Mouse (Mus musculus) kidney, postnatal 25 days (tissue): Measurements from ENCODE around the gene Ttc21b.

Experiments used
- DNase-seq, 2 experiments: peaks; one replicate each; pipeline ENCODE4 v3.0.0; 2021; ENCODE audit warnings: mixed read lengths in 2 of 2

Ttc21b gene

DNA sequence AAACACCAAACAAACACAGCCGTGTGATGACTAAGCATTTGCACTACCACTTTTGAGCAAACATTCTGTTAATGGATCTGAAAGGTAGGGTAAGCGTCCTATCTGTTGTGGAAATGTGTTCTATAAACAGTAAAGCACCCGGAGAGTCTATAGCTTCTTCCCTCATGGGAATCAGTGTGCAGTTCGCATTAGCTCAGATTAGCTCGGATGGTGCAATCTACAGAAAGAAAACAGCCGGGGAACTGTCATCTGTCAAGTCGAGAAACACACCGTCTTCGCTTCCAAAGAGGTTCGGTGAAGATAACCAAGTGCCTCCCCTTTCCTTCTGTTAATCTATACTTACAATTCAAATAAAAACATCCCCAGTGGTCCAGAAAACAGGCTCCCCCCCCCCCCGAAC lies 85.7 kb downstream of the Ttc21b start:
- DNase-seq = no peak

DNA sequence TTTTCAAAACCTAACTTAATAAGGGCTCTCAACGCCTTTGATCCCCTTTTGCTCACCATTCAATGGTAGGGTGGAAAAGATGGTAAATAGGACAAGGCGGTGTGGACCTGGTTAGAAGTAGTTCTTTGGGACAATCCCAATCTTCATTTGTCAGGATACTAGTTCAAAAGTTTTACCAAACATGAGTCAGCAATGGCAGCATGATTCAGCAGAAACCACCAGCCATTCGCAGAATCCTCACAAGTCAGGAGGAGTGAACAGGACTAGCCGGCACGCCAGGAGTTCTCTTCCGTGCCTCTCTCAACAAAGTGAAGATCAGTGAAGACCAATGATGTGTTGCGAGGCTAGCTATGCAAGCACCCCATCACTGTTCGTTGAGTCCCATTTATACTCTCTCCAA lies 91.4 kb downstream of the Ttc21b start:
- DNase-seq = no peak

DNA sequence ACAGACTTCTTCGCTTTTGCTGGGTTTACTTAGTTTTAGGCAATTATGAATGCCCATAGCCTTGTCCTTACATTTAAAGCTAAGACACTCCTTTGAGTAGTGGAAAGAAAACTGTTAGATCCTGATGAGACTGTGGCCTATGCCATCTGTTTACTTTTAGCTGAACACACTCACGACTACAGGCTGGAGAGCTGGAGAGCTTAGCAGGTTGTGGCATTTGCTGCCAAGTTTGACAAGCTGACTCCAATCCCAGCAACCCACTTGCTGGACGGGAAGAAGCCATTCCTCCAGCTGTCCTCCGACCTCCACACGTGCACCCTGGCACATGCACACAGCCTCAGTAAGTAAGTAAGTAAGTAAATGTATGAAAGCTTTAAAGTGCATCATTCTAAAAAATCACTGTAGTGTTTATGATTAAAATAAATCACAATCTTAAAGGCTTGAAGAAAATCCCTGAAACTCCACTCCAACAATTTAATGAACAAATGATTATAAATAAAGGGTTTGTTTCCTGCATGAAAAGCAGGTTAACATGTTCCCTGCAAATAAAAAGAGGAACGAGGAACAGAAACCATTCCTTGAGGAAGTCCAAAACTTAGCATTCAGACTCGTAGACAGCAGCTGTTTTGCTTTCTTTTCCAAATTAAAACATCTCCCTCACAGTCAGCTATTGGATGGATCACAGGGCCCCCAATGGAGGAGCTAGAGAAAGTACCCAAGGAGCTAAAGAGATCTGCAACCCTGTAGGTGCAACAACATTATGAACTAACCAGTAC lies 98.1 kb downstream of the Ttc21b start:
- DNase-seq = no peak

DNA sequence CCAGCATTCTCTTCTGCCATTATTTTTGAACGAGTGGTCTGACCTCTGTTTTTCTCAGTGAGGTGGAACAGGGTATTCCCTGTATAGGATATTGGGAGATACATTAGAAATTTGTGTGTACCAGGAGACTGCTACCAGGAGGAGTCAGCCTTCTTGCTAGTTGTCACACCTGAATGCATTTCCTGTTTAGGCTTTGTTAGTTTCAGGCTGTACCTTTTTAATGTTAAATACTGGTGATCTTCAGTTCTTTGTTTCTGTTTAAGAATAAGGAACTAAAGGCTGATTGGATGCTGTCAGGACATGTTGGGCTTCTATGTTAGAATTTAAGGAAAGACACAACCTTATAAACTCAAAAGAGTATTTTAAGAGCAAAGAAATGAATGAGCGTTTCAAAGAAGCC lies 105.0 kb downstream of the Ttc21b start:
- DNase-seq = no peak

DNA sequence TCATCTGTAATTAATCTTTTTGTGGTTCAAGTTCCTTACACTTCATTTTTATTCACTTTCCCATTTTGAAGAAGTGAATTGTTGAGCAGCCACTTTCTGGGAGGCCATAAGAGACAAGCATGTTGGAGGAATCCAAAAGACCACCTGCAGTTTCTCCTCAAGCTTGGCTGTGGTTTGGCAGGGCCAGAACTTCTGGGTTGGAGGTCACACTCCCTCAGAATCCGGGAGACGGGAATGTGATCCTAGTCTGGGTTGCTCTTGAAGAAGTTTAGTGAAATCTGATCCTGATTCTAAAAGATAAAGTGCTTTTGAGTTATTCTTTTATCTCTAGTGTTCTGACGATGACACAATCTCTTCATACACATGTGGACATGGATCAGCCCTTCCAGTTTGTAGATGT lies 105.9 kb downstream of the Ttc21b start:
- DNase-seq = no peak

DNA sequence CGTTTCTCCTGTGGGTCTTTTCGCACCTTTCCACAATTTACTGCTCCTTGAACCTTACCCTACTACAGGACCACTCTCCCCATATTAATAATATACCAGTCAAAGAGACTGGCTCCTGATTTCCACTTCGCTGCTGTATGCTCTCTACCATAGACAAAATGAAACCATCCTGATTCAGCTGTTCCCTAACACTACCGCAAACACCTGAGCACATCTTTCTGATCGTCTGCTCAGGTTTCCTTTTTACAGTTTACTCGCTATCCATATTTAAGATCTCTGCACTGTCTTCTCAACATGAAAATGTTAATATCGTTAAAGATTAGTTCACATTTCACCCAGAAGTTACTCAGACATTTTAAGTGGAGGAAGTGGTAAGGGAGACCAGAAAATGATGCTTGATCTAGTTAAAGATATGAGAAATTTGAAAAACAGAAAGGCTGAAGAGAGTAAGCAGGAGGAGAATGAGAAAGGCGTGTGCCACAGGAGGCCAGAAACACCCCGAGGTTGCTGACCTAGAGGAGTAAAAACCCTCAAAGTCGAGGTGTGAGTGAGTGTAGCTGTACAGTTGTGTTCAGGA lies 107.7 kb downstream of the Ttc21b start:
- DNase-seq = no peak

DNA sequence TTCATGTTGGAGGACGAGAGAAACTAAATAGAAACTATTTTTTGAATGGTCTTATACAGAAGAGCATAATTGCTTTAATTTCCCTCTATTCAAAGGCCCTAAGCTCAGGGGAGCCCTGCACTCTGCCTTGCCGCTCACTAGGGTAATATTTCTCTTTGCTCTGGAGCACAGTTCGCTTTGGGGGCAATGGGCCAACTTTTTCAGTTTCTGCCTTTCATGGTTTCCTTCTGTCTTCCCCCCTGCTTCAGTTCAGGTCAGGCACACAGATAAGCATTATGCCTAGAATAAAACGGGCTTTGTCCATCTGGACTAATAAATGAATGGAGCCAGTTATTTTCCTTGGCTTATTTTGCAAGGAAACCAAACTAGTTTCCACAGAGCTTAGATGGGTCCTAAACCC lies 109.9 kb downstream of the Ttc21b start:
- DNase-seq = peak; percentile 49 to 55

DNA sequence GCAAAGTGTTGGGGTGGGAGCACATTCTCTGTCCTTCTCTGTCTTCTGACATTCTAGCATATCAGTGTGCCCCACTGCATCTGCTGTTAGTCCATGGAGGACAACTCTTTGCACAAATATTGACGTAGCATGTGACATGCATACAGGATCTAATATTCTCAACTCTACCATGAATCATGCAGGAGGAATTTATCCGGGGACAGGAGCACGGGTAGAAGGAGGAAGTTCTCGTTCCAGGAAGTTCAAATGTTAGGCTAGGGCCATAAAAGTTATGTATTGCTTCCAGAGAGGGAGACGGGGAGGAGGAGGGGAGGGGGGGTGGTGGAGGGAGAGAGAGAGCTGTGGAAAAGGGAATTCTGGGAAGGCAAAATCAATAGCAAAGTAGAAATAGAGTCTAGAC lies 111.6 kb downstream of the Ttc21b start:
- DNase-seq = no peak

DNA sequence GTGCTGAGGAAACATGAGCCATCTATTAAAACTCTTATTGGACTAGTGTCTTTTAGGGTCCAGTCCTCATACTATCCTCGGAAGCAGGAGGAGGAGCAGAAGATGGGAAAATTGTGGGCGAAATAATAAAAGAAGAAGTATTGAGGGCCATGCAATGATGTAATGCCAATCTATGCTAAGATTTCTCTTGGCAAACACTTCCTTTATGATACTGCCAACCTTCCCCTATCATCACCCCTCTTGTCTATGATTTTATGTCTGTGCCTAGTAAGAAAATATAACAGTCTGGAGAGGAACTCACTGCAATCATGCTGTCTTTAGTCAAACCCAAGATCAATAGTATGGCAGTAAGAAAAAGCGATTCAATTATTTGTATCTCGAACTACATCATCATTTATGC lies 113.1 kb downstream of the Ttc21b start:
- DNase-seq = no peak

DNA sequence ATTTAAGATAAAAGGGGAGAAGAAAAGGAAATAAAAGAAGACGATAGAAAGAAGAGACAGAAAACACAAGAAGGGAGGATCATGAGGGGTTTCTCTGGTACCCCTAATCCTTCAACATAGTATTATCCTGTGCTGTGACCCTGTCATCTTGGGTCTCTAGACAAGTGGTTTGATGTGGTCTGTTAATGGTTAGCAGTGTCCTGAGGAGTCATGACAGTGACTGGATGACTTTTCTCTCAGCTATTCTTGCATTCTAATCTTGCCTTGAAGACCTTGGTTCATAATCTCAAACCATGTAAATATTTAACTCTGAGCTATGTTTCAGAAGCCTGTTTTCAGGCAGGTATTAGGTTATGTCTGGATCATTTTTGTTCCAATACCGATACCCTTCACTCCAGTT lies 113.7 kb downstream of the Ttc21b start:
- DNase-seq = no peak

DNA sequence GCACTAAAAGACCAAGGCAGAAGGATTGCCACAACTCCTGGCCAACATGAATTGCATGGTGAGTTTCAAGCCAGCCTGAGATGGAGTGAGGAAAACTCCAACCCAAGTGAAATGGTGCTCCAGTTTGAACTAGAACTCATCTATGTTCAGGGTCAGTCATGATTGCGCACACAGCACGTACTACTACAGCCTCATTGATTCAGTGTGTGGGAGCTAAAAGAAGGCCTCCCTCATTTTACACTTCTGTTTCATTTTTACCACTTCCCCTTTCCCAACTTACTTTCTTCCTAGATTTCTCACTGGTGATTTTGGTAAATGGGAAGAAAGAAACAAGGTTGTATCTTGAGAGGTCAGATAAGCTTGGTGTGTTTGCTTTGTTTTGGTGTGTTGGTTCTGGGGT lies 114.1 kb downstream of the Ttc21b start:
- DNase-seq = no peak

DNA sequence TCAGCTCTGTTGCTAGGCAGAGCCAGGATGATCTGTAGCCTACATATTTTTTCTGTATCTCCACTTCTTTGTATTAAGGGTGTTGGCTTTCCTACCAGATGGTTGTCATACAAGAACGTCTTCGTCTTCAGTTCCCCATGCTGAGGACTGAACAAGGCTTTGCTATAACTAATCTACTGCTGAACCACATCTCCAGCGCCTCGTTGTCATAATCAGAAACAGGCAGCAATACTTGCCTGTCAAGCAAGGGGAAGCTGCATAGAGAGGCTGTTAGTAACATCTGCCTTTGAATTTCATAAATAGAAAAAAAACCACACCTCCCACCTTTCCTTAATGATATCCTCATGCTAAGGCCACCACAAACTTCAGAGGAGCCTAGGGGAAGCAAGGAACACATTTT lies 116.2 kb downstream of the Ttc21b start:
- DNase-seq = no peak
